Mouse (Mus musculus) c-Kit-positive CD71-positive TER-119-negative erythroid progenitor cells, embryonic 14.5 days (primary cell): ENCODE data around the gene Taf3.

Experiments
- DNase-seq: peaks from one replicate; pipeline ENCODE4 v3.0.0-alpha.2; 2013; ENCODE audit warnings: low read depth

The Taf3 gene

GRCm38 (mm10) chr2:9889651-9890183 is 158.7 kb downstream of the Taf3 start, which contains the start of gene Gata3:
Gene Gata3, minus strand, starts transcription at chr2:9890034.
- no peak for DNase-seq

- DNase-seq: no peak
These were observed 159.3 kb downstream of the Taf3 start, which contains the start of gene 9230102O04Rik for GRCm38 (mm10) chr2:9888913-9889650. Gene 9230102O04Rik, minus strand, starts transcription at chr2:9889540.

GRCm38 (mm10) chr2:9887636-9888035 is 160.8 kb downstream of the Taf3 start:
- no peak for DNase-seq

- DNase-seq: no peak
These were observed 161.3 kb downstream of the Taf3 start for GRCm38 (mm10) chr2:9886921-9887610.

GRCm38 (mm10) chr2:9886031-9886430 is 162.4 kb downstream of the Taf3 start:
- no peak for DNase-seq

GRCm38 (mm10) chr2:9885217-9885770 is 163.1 kb downstream of the Taf3 start:
- DNase-seq: no peak

- DNase-seq: no peak
These were observed 163.7 kb downstream of the Taf3 start for GRCm38 (mm10) chr2:9884533-9885216.

- DNase-seq: no peak
These were observed 164.4 kb downstream of the Taf3 start for GRCm38 (mm10) chr2:9883803-9884532.

GRCm38 (mm10) chr2:9882926-9883802 is 165.2 kb downstream of the Taf3 start:
- DNase-seq: no peak

- DNase-seq: no peak
These were observed 165.9 kb downstream of the Taf3 start for GRCm38 (mm10) chr2:9882371-9882925.

- DNase-seq: no peak
These were observed 166.8 kb downstream of the Taf3 start for GRCm38 (mm10) chr2:9881611-9882023.

GRCm38 (mm10) chr2:9881051-9881591 is 167.3 kb downstream of the Taf3 start, which contains the start of gene 4930412O13Rik:
Gene 4930412O13Rik, plus strand, starts transcription at chr2:9881252.
- DNase-seq: no peak

- no peak for DNase-seq
These were observed 168.1 kb downstream of the Taf3 start for GRCm38 (mm10) chr2:9880271-9880670.

GRCm38 (mm10) chr2:9879493-9879892 is 168.9 kb downstream of the Taf3 start:
- peak; percentile 80 for DNase-seq

- no peak for DNase-seq
These were observed 169.3 kb downstream of the Taf3 start for GRCm38 (mm10) chr2:9879092-9879491.

- DNase-seq: no peak
These were observed 169.8 kb downstream of the Taf3 start for GRCm38 (mm10) chr2:9878564-9879081.

- no peak for DNase-seq
These were observed 170.3 kb downstream of the Taf3 start for GRCm38 (mm10) chr2:9877966-9878563.

- DNase-seq: no peak
These were observed 171.1 kb downstream of the Taf3 start for GRCm38 (mm10) chr2:9877326-9877690.
